Mouse (Mus musculus) forebrain, embryonic 15.5 days (tissue): ENCODE results near the gene D930007J09Rik. TPM values are rescaled to one million over a fixed set of nuclear protein-coding genes. Genes with fewer than 3 reads are reported as not detected.

Experiments used
- ATAC-seq: fragments of 200-750 bp; cut with Nextera tagmentation; replicated peaks from 2 replicates; pipeline ENCODE4 v1.8.0; 2017; ENCODE audit warnings: mild to moderate bottlenecking, moderate TSS enrichment, moderate library complexity
- H3K27ac ChIP-seq: fragments of 300-500 bp; sonication (generic); replicated peaks from 2 replicates; pipeline ENCODE4 v1.5.1; 2015; ENCODE audit warnings: mild to moderate bottlenecking, inconsistent platforms
- H3K27me3 ChIP-seq: fragments of 300-500 bp; sonication (generic); 2 replicates; pipeline ENCODE4 v1.6.1; 2015; ENCODE audit warnings: inconsistent platforms
- H3K36me3 ChIP-seq: fragments of 300-500 bp; sonication (generic); 2 replicates; pipeline ENCODE4 v1.6.1; 2015; ENCODE audit warnings: mild to moderate bottlenecking, inconsistent platforms
- H3K4me1 ChIP-seq: fragments of 300-500 bp; sonication (generic); 2 replicates; pipeline ENCODE4 v1.6.1; 2015; ENCODE audit warnings: inconsistent platforms
- H3K4me2 ChIP-seq: fragments of 300-500 bp; sonication (generic); replicated peaks from 2 replicates; pipeline ENCODE4 v1.6.1; 2015; ENCODE audit warnings: mild to moderate bottlenecking, inconsistent platforms
- H3K4me3 ChIP-seq: fragments of 300-500 bp; sonication (generic); 2 replicates; pipeline ENCODE4 v1.5.1; 2015; ENCODE audit warnings: mild to moderate bottlenecking, inconsistent platforms
- H3K9ac ChIP-seq: fragments of 300-500 bp; sonication (generic); replicated peaks from 2 replicates; pipeline ENCODE4 v1.6.1; 2015; ENCODE audit warnings: mild to moderate bottlenecking, inconsistent platforms
- H3K9me3 ChIP-seq: fragments of 300-500 bp; sonication (generic); 2 replicates; pipeline ENCODE4 v1.6.1; 2016; ENCODE audit warnings: inconsistent platforms
- WGBS: fragments of 180-500 bp; shearing (Covaris S2); methylation state at CpG from one replicate; pipeline ENCODE4 v1.1.7; 2015; ENCODE audit warnings: mixed read lengths; 5-methylcytosine and 5-hydroxymethylcytosine counted together
- polyA plus RNA-seq: library from polyadenylated mRNA; unstranded; fragments of >200 nt; fragmentation: Nextera tagmentation; extraction: Ambion mirVana; gene quantifications from 2 replicates; pipeline ENCODE4 v1.2.1, GENCODE M21; 2015

D930007J09Rik gene
- polyA plus RNA-seq, result not detected in 2 replicates

- ATAC-seq, result peak; percentile 7
- Histone ChIP-seq H3K4me2 (peak within 1 kb of the TSS; percentile 73), H3K9me3 (no peaks in the 10 kb centered on the region)
These were observed at the start of gene D930007J09Rik for GRCm38 (mm10) chr13:32802259-32803081. Gene D930007J09Rik, minus strand, starts transcription at chr13:32802849.

GRCm38 (mm10) chr13:32851967-32852366 is 49.3 kb upstream of the D930007J09Rik start:
- peak; percentile 76 for ATAC-seq
- no peaks in the 10 kb centered on the region for H3K9me3 ChIP-seq
- WGBS, result 11% methylated on average over 7 of the region's 7 CpGs

More at GRCm38 (mm10) chr13:32802259-32803081, at the start of gene D930007J09Rik:
- H3K27ac ChIP-seq, result peak within 1 kb of the TSS; percentile 81
- no peaks in the 10 kb centered on the region for H3K27me3 ChIP-seq
- peak within 1 kb of the TSS; percentile 74 for H3K9ac ChIP-seq
- H3K4me3 ChIP-seq, result peak within 1 kb of the TSS; percentile 64
- peaks cover 32% of the 10 kb centered on the region for H3K4me1 ChIP-seq
- H3K36me3 ChIP-seq, result peaks cover 13% of the 10 kb centered on the region
- under 1% methylated on average over 95 of the region's 95 CpGs for WGBS

GRCm38 (mm10) chr13:32850668-32851404 is 48.2 kb upstream of the D930007J09Rik start, which contains the start of gene Serpinb1a:
Gene Serpinb1a, minus strand, starts transcription at chr13:32851185.
- 71% methylated on average over 10 of the region's 10 CpGs for WGBS
- no peak for ATAC-seq
- H3K4me1 ChIP-seq, result no peaks in the 10 kb centered on the region
- H3K4me3 ChIP-seq, result no peak within 1 kb of the TSS
- H3K9me3 ChIP-seq, result no peaks in the 10 kb centered on the region
- no peak within 1 kb of the TSS for H3K4me2 ChIP-seq
- H3K27me3 ChIP-seq, result no peaks in the 10 kb centered on the region
- no peak within 1 kb of the TSS for H3K27ac ChIP-seq
- H3K36me3 ChIP-seq, result no peaks in the 10 kb centered on the region
- no peak within 1 kb of the TSS for H3K9ac ChIP-seq

More at GRCm38 (mm10) chr13:32851967-32852366, 49.3 kb upstream of the D930007J09Rik start:
- Histone ChIP-seq H3K27ac (no peak overlapping the region), H3K36me3 (no peaks in the 10 kb centered on the region), H3K27me3 (no peaks in the 10 kb centered on the region), H3K9ac (no peak overlapping the region), H3K4me2 (no peak overlapping the region), H3K4me1 (no peaks in the 10 kb centered on the region), H3K4me3 (no peak overlapping the region)

DNA sequence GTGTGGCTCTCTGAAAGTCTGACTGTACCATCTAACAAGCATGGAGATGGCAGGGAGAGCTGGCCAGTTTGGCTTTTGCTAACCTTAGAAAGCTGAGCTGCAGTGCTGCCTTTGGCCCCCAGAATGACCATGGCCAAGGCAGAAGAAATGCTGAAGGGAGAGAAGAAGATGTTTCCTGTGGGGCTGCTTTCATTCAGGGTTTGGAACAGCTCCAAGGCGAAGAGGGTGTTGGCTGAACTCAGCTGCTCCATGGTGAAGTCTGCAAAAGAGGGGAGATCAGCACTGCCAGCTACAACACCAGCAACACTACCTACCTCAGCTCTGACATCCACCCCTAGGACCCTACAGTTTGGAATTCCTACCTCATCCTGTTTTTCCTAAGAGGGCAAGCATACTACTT is 47.5 kb upstream of the D930007J09Rik start:
- ATAC-seq, result no peak
- H3K27me3 ChIP-seq, result no peaks in the 10 kb centered on the region
- no peak overlapping the region for H3K27ac ChIP-seq
- no peak overlapping the region for H3K4me2 ChIP-seq
- no peaks in the 10 kb centered on the region for H3K4me1 ChIP-seq
- 64% methylated on average over 1 of the region's 1 CpGs for WGBS
- H3K9ac ChIP-seq, result no peak overlapping the region
- H3K9me3 ChIP-seq, result no peaks in the 10 kb centered on the region
- H3K36me3 ChIP-seq, result no peaks in the 10 kb centered on the region
- no peak overlapping the region for H3K4me3 ChIP-seq

DNA sequence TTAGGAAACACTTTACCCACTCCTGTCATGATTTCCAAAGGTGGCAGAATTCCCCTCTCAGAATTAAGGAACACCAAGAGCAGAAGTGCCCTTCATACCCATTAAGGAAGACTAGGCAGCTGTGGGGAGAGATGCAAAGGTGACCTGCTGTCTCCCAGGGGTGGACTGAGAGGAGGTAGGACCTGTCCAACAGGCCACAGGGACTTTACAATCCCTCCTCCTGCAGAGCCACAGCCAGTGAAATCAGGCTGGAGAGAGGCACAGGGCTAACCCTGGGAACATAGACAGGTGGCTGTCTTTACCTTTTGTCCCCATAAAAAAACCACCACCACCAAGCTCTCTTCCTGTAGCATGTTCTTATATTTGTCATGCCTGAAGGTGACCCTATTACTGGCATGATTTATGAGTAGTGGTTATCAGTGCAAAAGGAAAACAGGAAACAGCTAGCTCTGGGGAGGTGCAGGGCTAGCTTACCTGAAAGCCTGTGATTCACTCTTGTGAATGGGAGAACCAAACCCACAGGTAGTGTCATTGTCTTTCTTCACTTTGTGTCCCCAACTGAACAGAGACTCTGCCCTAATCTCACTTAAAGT is 47.0 kb upstream of the D930007J09Rik start:
- no peaks in the 10 kb centered on the region for H3K4me1 ChIP-seq
- no peak overlapping the region for H3K4me2 ChIP-seq
- H3K9me3 ChIP-seq, result no peaks in the 10 kb centered on the region
- H3K27ac ChIP-seq, result no peak overlapping the region
- no peak overlapping the region for H3K4me3 ChIP-seq
- ATAC-seq, result no peak
- H3K36me3 ChIP-seq, result no peaks in the 10 kb centered on the region
- no peak overlapping the region for H3K9ac ChIP-seq
- no peaks in the 10 kb centered on the region for H3K27me3 ChIP-seq

- no peak for ATAC-seq
- no peak overlapping the region for H3K4me2 ChIP-seq
These were observed 46.4 kb upstream of the D930007J09Rik start for GRCm38 (mm10) chr13:32849092-32849491.

DNA sequence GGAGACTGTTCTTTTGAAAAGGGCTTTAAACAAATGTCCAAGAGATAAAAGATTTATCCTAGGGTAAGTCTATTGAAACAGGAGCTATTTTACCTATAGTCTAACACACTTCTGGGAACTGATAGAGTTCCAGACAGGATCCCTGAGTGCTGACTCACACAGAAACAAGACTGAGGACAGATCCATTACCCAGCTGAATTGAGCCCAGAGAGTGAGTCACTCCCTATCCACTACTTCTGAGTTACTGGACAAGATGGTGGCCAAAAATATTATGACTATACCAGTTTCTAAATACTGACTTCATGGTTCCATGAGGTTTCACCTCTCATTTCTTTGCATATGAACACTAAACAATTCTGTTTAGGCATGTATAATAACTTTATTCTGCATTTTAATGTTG is 43.6 kb upstream of the D930007J09Rik start:
- no peaks in the 10 kb centered on the region for H3K36me3 ChIP-seq

More at GRCm38 (mm10) chr13:32849092-32849491, 46.4 kb upstream of the D930007J09Rik start:
- Histone ChIP-seq H3K4me1 (no peaks in the 10 kb centered on the region), H3K36me3 (no peaks in the 10 kb centered on the region), H3K27me3 (no peaks in the 10 kb centered on the region), H3K9ac (no peak overlapping the region), H3K27ac (no peak overlapping the region), H3K9me3 (no peaks in the 10 kb centered on the region), H3K4me3 (no peak overlapping the region)
- 70% methylated on average over 4 of the region's 4 CpGs for WGBS

DNA sequence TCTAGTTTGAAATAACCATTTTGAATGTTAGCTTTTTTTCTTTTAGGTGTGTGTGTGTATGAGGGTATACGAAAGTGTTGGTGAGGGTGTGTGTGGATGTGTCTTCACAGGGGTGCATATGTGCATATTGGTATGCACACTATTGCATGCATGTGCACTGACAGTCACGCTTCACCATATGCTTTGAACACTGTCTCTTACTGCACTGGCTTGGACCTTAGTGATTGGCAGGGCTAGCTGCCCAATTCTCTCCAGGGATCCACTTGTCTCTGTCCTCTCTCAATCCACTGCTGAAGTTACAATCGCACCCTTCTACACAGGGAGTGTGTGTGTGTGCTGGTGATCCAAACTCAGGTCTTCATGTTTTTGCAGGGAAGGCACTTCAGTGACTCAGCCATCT is 38.7 kb upstream of the D930007J09Rik start:
- no peaks in the 10 kb centered on the region for H3K36me3 ChIP-seq
- H3K4me1 ChIP-seq, result no peaks in the 10 kb centered on the region
- no peak overlapping the region for H3K4me2 ChIP-seq
- ATAC-seq, result no peak
- H3K27me3 ChIP-seq, result no peaks in the 10 kb centered on the region
- no peaks in the 10 kb centered on the region for H3K9me3 ChIP-seq
- no peak overlapping the region for H3K27ac ChIP-seq
- H3K9ac ChIP-seq, result no peak overlapping the region
- H3K4me3 ChIP-seq, result no peak overlapping the region
- 87% methylated on average over 3 of the region's 3 CpGs for whole genome bisulfite sequencing

More for the DNA sequence above, 43.6 kb upstream of the D930007J09Rik start:
- no peak overlapping the region for H3K4me3 ChIP-seq
- H3K9ac ChIP-seq, result no peak overlapping the region
- ATAC-seq, result no peak
- no peak overlapping the region for H3K4me2 ChIP-seq
- no peak overlapping the region for H3K27ac ChIP-seq
- no peaks in the 10 kb centered on the region for H3K27me3 ChIP-seq
- no peaks in the 10 kb centered on the region for H3K9me3 ChIP-seq
- H3K4me1 ChIP-seq, result no peaks in the 10 kb centered on the region

GRCm38 (mm10) chr13:32839314-32839713 is 36.7 kb upstream of the D930007J09Rik start:
- Histone ChIP-seq H3K4me1 (no peaks in the 10 kb centered on the region), H3K9ac (no peak overlapping the region), H3K27me3 (no peaks in the 10 kb centered on the region), H3K27ac (no peak overlapping the region), H3K4me3 (no peak overlapping the region), H3K36me3 (no peaks in the 10 kb centered on the region), H3K9me3 (no peaks in the 10 kb centered on the region), H3K4me2 (no peak overlapping the region)
- ATAC-seq, result no peak
- 55% methylated on average over 1 of the region's 1 CpGs for WGBS

DNA sequence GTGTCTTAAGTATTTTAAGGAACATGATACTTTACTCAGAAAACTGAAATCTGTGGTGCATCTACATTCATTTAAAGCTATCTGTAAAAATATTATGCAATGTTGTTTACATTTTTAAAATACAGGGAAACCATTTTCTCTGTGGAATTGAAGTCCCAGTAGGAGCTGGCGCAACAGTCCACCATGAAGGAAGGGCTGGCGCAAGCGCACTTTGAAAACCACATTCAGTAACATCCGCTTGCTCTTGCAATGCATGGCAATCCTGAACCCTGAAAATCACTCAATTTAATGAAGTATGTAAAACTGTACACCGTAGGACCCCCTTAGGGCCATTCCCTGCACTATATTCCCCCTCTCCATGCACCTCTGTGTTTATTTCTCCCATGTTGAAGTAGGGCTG is 31.9 kb upstream of the D930007J09Rik start:
- ATAC-seq, result no peak
- 96% methylated on average over 5 of the region's 5 CpGs for WGBS
- Histone ChIP-seq H3K9me3 (no peaks in the 10 kb centered on the region), H3K36me3 (no peaks in the 10 kb centered on the region), H3K9ac (no peak overlapping the region), H3K27ac (no peak overlapping the region), H3K4me2 (no peak overlapping the region), H3K4me3 (no peak overlapping the region), H3K4me1 (no peaks in the 10 kb centered on the region), H3K27me3 (no peaks in the 10 kb centered on the region)

DNA sequence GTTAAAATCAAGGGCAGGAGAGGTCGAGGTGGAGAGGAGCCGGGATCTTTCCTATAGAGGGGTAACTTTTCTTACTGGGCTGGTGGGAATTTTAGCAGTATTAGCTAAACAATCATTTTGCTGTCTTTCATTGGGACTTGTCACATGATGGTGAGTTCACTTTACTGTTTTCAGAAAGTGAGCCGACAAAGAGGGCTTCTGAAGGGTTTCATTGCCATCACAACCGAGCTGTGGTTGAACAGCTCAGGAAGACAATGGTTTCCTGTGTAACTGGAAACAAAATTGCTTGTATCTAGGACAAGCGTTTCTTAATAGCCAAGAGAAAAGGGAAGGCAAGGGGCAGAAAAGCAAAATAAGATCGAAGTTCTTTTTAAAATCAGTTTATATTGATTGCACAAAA is 30.6 kb upstream of the D930007J09Rik start:
- H3K36me3 ChIP-seq, result no peaks in the 10 kb centered on the region
- no peak overlapping the region for H3K27ac ChIP-seq
- H3K9me3 ChIP-seq, result no peaks in the 10 kb centered on the region
- 67% methylated on average over 6 of the region's 6 CpGs for WGBS
- no peaks in the 10 kb centered on the region for H3K27me3 ChIP-seq
- no peak overlapping the region for H3K9ac ChIP-seq
- no peak overlapping the region for H3K4me2 ChIP-seq
- H3K4me3 ChIP-seq, result no peak overlapping the region
- no peak for ATAC-seq
- no peaks in the 10 kb centered on the region for H3K4me1 ChIP-seq

GRCm38 (mm10) chr13:32832776-32833175 is 30.1 kb upstream of the D930007J09Rik start:
- Histone ChIP-seq H3K9ac (no peak overlapping the region), H3K27ac (no peak overlapping the region), H3K27me3 (no peaks in the 10 kb centered on the region), H3K4me2 (no peak overlapping the region), H3K36me3 (no peaks in the 10 kb centered on the region), H3K9me3 (no peaks in the 10 kb centered on the region), H3K4me3 (no peak overlapping the region), H3K4me1 (no peaks in the 10 kb centered on the region)
- WGBS, result 71% methylated on average over 3 of the region's 3 CpGs
- no peak for ATAC-seq
